Mouse (Mus musculus) embryo, embryonic 10.5 days (tissue): ENCODE data around the gene Pmis2.

Experiments used
- DNase-seq: peaks from one replicate; pipeline ENCODE4 v3.0.0-alpha.2; 2015; ENCODE audit warnings: low spot score

The Pmis2 gene

GRCm38 (mm10) chr7:30633762-30634412 is 37.5 kb downstream of the Pmis2 start:
- DNase-seq: no peak

- no peak for DNase-seq
Observed at GRCm38 (mm10) chr7:30629013-30629412, 42.4 kb downstream of the Pmis2 start.

GRCm38 (mm10) chr7:30626647-30627046 is 44.8 kb downstream of the Pmis2 start:
- no peak for DNase-seq

GRCm38 (mm10) chr7:30625530-30626384 is 45.6 kb downstream of the Pmis2 start, which contains the start of gene Cox6b1:
TSS of gene Cox6b1 (minus strand) at chr7:30626151.
- peak; percentile 94 for DNase-seq
